In the genomic region with DNA sequence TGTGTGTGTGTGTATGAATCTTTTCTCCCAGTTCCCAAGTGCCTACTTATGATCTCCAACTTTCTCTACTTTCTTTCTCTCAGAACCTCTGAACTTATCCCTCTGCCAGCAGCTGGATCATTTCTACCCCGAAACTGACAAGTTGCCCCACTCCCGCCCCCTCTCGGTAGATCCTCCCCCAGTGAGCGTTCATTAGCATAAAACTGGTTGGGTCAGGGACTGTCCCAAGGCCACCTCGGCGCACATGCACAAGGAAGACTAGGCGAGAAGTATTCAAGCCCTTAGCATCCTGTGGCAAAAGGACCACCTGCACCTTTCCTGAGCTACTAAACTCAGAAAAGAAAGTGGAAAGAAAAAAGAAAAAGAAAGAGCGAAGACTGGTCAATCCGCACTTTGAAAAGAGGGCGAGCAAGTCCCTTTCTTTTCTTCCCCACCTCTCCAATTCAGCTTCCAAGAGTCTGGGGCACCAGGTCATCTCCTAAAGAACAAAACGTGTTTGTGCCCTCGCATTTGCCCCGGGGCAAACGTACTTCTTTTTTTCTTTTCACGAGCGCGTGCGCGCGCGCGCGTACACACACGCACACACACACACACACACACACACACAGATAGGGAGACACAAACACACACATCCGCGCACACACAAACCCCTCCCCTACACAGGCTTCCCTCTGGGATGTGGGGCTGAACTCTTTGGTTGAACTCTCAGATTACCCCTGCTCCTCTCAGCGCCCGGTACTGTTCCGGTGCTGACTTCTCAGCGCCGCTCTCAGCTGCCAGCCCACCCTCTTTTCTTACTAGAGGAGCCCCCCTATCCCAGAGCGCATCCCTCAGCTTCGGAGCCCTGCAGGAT, we compare ENCODE assay signal across 8 mouse cellular contexts. TPM values are rescaled to one million over a fixed set of nuclear protein-coding genes. Genes with fewer than 3 reads are reported as not detected.
DNase-seq lines count a peak whose midpoint lies in the region; ATAC-seq lines count a peak whose summit lies in the region.

No protein-coding gene starts in this region.

- WGBS in limb, embryonic 11.5 days, result under 1% methylated on average over 33 of the region's 33 CpGs
- under 1% methylated on average over 33 of the region's 33 CpGs for WGBS in midbrain, embryonic 10.5 days

- intact Hi-C loops in heart, postnatal 36 days (cut with DNase I), result loop anchor here (5.0 to 10.0 kb wide), 5 partner anchors 303 to 610 kb away; no protein-coding TSS in a partner anchor

- no peaks in the 10 kb centered on the region for H3K27me3 ChIP-seq in limb, embryonic 11.5 days (ENCODE audit: control insufficient read depth, insufficient read depth, low read length)
- no peaks in the 10 kb centered on the region for H3K27me3 ChIP-seq in midbrain, embryonic 10.5 days (ENCODE audit: low read depth, poor library complexity, severe bottlenecking)

- peak overlapping the region; percentile 58; the same call in 1 of the 2 replicates for H3K27ac ChIP-seq in limb, embryonic 11.5 days (replicated peaks; ENCODE audit: low read depth, low read length)
- H3K27ac ChIP-seq in midbrain, embryonic 10.5 days (replicated peaks), result peak overlapping the region; percentile 97

- H3K4me2 ChIP-seq in limb, embryonic 11.5 days (ENCODE audit: low read depth, severe bottlenecking), result peak overlapping the region; percentile 76

- peak; percentile 68 for ATAC-seq in erythroblast, adult 5-6 weeks (replicated peaks; ENCODE audit: low FRiP score, poor library complexity, severe bottlenecking)
- peak; percentile 67 for ATAC-seq in limb, embryonic 11.5 days (ENCODE audit: insufficient number of reproducible peaks, low FRiP score, low TSS enrichment, low read depth)

- H3K9me3 ChIP-seq in limb, embryonic 11.5 days (ENCODE audit: control insufficient read depth, low read length), result no peaks in the 10 kb centered on the region
- H3K9me3 ChIP-seq in midbrain, embryonic 10.5 days (replicated peaks), result no peaks in the 10 kb centered on the region

- peak overlapping the region; percentile 89 for H3K9ac ChIP-seq in limb, embryonic 11.5 days (ENCODE audit: low read length)

- no peaks in the 10 kb centered on the region for H3K36me3 ChIP-seq in limb, embryonic 11.5 days (ENCODE audit: control insufficient read depth, insufficient read depth, low read length)
- no peaks in the 10 kb centered on the region for H3K36me3 ChIP-seq in midbrain, embryonic 10.5 days

- DNase-seq in B cell, adult 2 months, result peak; percentile 2 to 3
- DNase-seq in adrenal gland, adult 18-20 months (ENCODE audit: low spot score in 2 of 2), result peak; percentile 27 to 51
- peak; percentile 34 to 42 for DNase-seq in heart, postnatal 36 days
- peak; percentile 47 for DNase-seq in limb, embryonic 11.5 days (ENCODE audit: low spot score)
- peak; percentile 52 for DNase-seq in midbrain, embryonic 10.5 days (ENCODE audit: low spot score)
- DNase-seq in spleen, postnatal 4 days (ENCODE audit: low spot score in 2 of 2), result peak; percentile 50 to 71
- DNase-seq in frontal cortex, postnatal 14 days (ENCODE audit: low spot score in 2 of 2), result no peak

- no peaks in the 10 kb centered on the region for H3K4me1 ChIP-seq in limb, embryonic 11.5 days (ENCODE audit: control insufficient read depth, insufficient read depth, low read length)
- H3K4me1 ChIP-seq in midbrain, embryonic 10.5 days, result peaks cover 45% of the 10 kb centered on the region

- H3K4me3 ChIP-seq in limb, embryonic 11.5 days (ENCODE audit: low read depth, low read length), result peak overlapping the region; percentile 86
- peak overlapping the region; percentile 94 for H3K4me3 ChIP-seq in midbrain, embryonic 10.5 days

RNA-seq across cellular contexts. Expression of a gene that starts 2.2 kb away (rescaled TPM):
- 1 to 10 TPM; 2.5 to 3.0 TPM for total RNA-seq in adrenal gland, adult 18-20 months (2021)
- 8.8 and 10.2 TPM in 2 replicates for total RNA-seq in erythroblast, adult 5-6 weeks (2015; ENCODE audit: low replicate concordance)
- 3.9 and 4.6 TPM in 2 replicates for total RNA-seq in erythroblast, adult 5-6 weeks (2017; ENCODE audit: low replicate concordance)
- 10 to 100 TPM in 1 of 2 experiments, 1 to 10 TPM in 1; 6.4 to 10.7 TPM for total RNA-seq in heart, postnatal 36 days (2021)
- polyA plus RNA-seq in limb, embryonic 11.5 days (2014; fragmentation: Nextera tagmentation; extraction: Ambion mirVana), result 14.4 and 16.5 TPM in 2 replicates
- 10.1 and 13.1 TPM in 2 replicates for polyA plus RNA-seq in midbrain, embryonic 10.5 days (2016; fragmentation: Nextera tagmentation; extraction: Ambion mirVana)

Comparison
In these comparisons a context has a peak if more than half of its experiments do, and no peak if none do; other contexts are left out.
1. DNase-seq: peak in B cell, adult 2 months (2 of 2), adrenal gland, adult 18-20 months (2 of 2), heart, postnatal 36 days (2 of 2), limb, embryonic 11.5 days (single experiment), midbrain, embryonic 10.5 days (single experiment) and spleen, postnatal 4 days (2 of 2); none in frontal cortex, postnatal 14 days (0 of 2).